Mouse (Mus musculus): Measurements from ENCODE around the gene Spta1. TPM values are rescaled to one million over a fixed set of nuclear protein-coding genes. Genes with fewer than 3 reads are reported as not detected.

Spta1 gene
- polyA plus RNA-seq, 1 experiment from 2014 or later, result 0.38 TPM

GRCm38 (mm10) chr1:174204699-174205098 is 32.1 kb downstream of the Spta1 start:
- no peaks in the 10 kb centered on the region for H3K4me1 ChIP-seq
- 68% methylated on average over 7 of the region's 7 CpGs for WGBS
- no peak for ATAC-seq (ENCODE audit: insufficient number of reproducible peaks, low FRiP score, low TSS enrichment, low read depth)

GRCm38 (mm10) chr1:174212286-174212685 is 39.7 kb downstream of the Spta1 start:
- no peak overlapping the region for H3K4me2 ChIP-seq

More at GRCm38 (mm10) chr1:174204699-174205098, 32.1 kb downstream of the Spta1 start:
- H3K27me3 ChIP-seq, result no peaks in the 10 kb centered on the region
- H3K4me2 ChIP-seq, result no peak overlapping the region
- no peak overlapping the region for H3K4me3 ChIP-seq
- H3K36me3 ChIP-seq, result no peaks in the 10 kb centered on the region
- no peak overlapping the region for H3K9ac ChIP-seq
- H3K9me3 ChIP-seq, result no peaks in the 10 kb centered on the region
- H3K27ac ChIP-seq, result no peak overlapping the region

GRCm38 (mm10) chr1:174215270-174216038 is 42.9 kb downstream of the Spta1 start:
- ATAC-seq (ENCODE audit: insufficient number of reproducible peaks, low FRiP score, low TSS enrichment, low read depth), result no peak
- Histone ChIP-seq H3K9me3 (no peaks in the 10 kb centered on the region), H3K4me1 (no peaks in the 10 kb centered on the region), H3K36me3 (no peaks in the 10 kb centered on the region), H3K4me3 (no peak overlapping the region), H3K27me3 (no peaks in the 10 kb centered on the region), H3K9ac (no peak overlapping the region), H3K27ac (no peak overlapping the region), H3K4me2 (no peak overlapping the region)
- WGBS, result 69% methylated on average over 8 of the region's 8 CpGs

More at GRCm38 (mm10) chr1:174212286-174212685, 39.7 kb downstream of the Spta1 start:
- ATAC-seq (ENCODE audit: insufficient number of reproducible peaks, low FRiP score, low TSS enrichment, low read depth), result no peak
- H3K9me3 ChIP-seq, result no peaks in the 10 kb centered on the region
- WGBS, result 63% methylated on average over 5 of the region's 5 CpGs
- no peak overlapping the region for H3K9ac ChIP-seq
- H3K4me1 ChIP-seq, result no peaks in the 10 kb centered on the region
- H3K27me3 ChIP-seq, result no peaks in the 10 kb centered on the region
- no peaks in the 10 kb centered on the region for H3K36me3 ChIP-seq
- H3K27ac ChIP-seq, result no peak overlapping the region
- no peak overlapping the region for H3K4me3 ChIP-seq

GRCm38 (mm10) chr1:174216528-174217204 is 44.1 kb downstream of the Spta1 start:
- H3K27me3 ChIP-seq, result no peaks in the 10 kb centered on the region
- H3K36me3 ChIP-seq, result no peaks in the 10 kb centered on the region
- no peak for ATAC-seq (ENCODE audit: insufficient number of reproducible peaks, low FRiP score, low TSS enrichment, low read depth)
- no peaks in the 10 kb centered on the region for H3K4me1 ChIP-seq
- no peak overlapping the region for H3K9ac ChIP-seq
- no peak overlapping the region for H3K4me2 ChIP-seq
- WGBS, result 85% methylated on average over 8 of the region's 8 CpGs
- H3K27ac ChIP-seq, result no peak overlapping the region
- H3K9me3 ChIP-seq, result no peaks in the 10 kb centered on the region
- no peak overlapping the region for H3K4me3 ChIP-seq

GRCm38 (mm10) chr1:174239916-174240315 is 67.3 kb downstream of the Spta1 start:
- 79% methylated on average over 4 of the region's 4 CpGs for WGBS
- H3K4me2 ChIP-seq, result no peak overlapping the region
- no peak for ATAC-seq (ENCODE audit: insufficient number of reproducible peaks, low FRiP score, low TSS enrichment, low read depth)
- no peaks in the 10 kb centered on the region for H3K9me3 ChIP-seq
- H3K27me3 ChIP-seq, result no peaks in the 10 kb centered on the region
- H3K27ac ChIP-seq, result no peak overlapping the region
- H3K9ac ChIP-seq, result no peak overlapping the region
- H3K36me3 ChIP-seq, result no peaks in the 10 kb centered on the region
- H3K4me1 ChIP-seq, result no peaks in the 10 kb centered on the region
- no peak overlapping the region for H3K4me3 ChIP-seq

- Histone ChIP-seq H3K9ac (no peak overlapping the region), H3K4me3 (no peak overlapping the region), H3K4me2 (no peak overlapping the region), H3K36me3 (no peaks in the 10 kb centered on the region), H3K27ac (no peak overlapping the region), H3K27me3 (no peaks in the 10 kb centered on the region), H3K9me3 (no peaks in the 10 kb centered on the region), H3K4me1 (no peaks in the 10 kb centered on the region)
- ATAC-seq (ENCODE audit: insufficient number of reproducible peaks, low FRiP score, low TSS enrichment, low read depth), result no peak
- WGBS, result 80% methylated on average over 2 of the region's 2 CpGs
These were observed 72.0 kb downstream of the Spta1 start for GRCm38 (mm10) chr1:174244621-174245020.

GRCm38 (mm10) chr1:174246080-174246479 is 73.5 kb downstream of the Spta1 start:
- no peak overlapping the region for H3K4me3 ChIP-seq
- WGBS, result 74% methylated on average over 1 of the region's 1 CpGs
- no peaks in the 10 kb centered on the region for H3K36me3 ChIP-seq
- ATAC-seq (ENCODE audit: insufficient number of reproducible peaks, low FRiP score, low TSS enrichment, low read depth), result no peak
- no peaks in the 10 kb centered on the region for H3K4me1 ChIP-seq
- H3K4me2 ChIP-seq, result no peak overlapping the region
- no peak overlapping the region for H3K9ac ChIP-seq
- no peak overlapping the region for H3K27ac ChIP-seq
- H3K9me3 ChIP-seq, result no peaks in the 10 kb centered on the region
- no peaks in the 10 kb centered on the region for H3K27me3 ChIP-seq

GRCm38 (mm10) chr1:174247170-174247569 is 74.6 kb downstream of the Spta1 start:
- H3K36me3 ChIP-seq, result no peaks in the 10 kb centered on the region
- H3K4me1 ChIP-seq, result no peaks in the 10 kb centered on the region
- WGBS, result 84% methylated on average over 6 of the region's 6 CpGs
- ATAC-seq (ENCODE audit: insufficient number of reproducible peaks, low FRiP score, low TSS enrichment, low read depth), result no peak
- H3K9me3 ChIP-seq, result no peaks in the 10 kb centered on the region
- no peak overlapping the region for H3K27ac ChIP-seq
- H3K4me3 ChIP-seq, result no peak overlapping the region
- H3K9ac ChIP-seq, result no peak overlapping the region
- no peak overlapping the region for H3K4me2 ChIP-seq
- H3K27me3 ChIP-seq, result no peaks in the 10 kb centered on the region

GRCm38 (mm10) chr1:174250376-174250775 is 77.8 kb downstream of the Spta1 start:
- no peaks in the 10 kb centered on the region for H3K9me3 ChIP-seq
- H3K4me2 ChIP-seq, result no peak overlapping the region
- H3K4me3 ChIP-seq, result no peak overlapping the region
- 75% methylated on average over 2 of the region's 2 CpGs for WGBS
- no peaks in the 10 kb centered on the region for H3K36me3 ChIP-seq
- H3K4me1 ChIP-seq, result no peaks in the 10 kb centered on the region
- no peak overlapping the region for H3K27ac ChIP-seq
- no peak overlapping the region for H3K9ac ChIP-seq
- H3K27me3 ChIP-seq, result no peaks in the 10 kb centered on the region
- no peak for ATAC-seq (ENCODE audit: insufficient number of reproducible peaks, low FRiP score, low TSS enrichment, low read depth)

- H3K36me3 ChIP-seq, result no peaks in the 10 kb centered on the region
- no peak within 1 kb of the TSS for H3K4me2 ChIP-seq
- H3K9me3 ChIP-seq, result no peaks in the 10 kb centered on the region
- no peak within 1 kb of the TSS for H3K27ac ChIP-seq
- no peak within 1 kb of the TSS for H3K4me3 ChIP-seq
- no peak for ATAC-seq (ENCODE audit: insufficient number of reproducible peaks, low FRiP score, low TSS enrichment, low read depth)
- WGBS, result 67% methylated on average over 3 of the region's 3 CpGs
- H3K9ac ChIP-seq, result no peak within 1 kb of the TSS
- no peaks in the 10 kb centered on the region for H3K27me3 ChIP-seq
- no peaks in the 10 kb centered on the region for H3K4me1 ChIP-seq
These were observed 79.4 kb downstream of the Spta1 start, which contains the start of gene Olfr419 for GRCm38 (mm10) chr1:174251961-174252360. Olfr419 (minus strand) TSS chr1:174252061.

- no peaks in the 10 kb centered on the region for H3K36me3 ChIP-seq
- H3K4me2 ChIP-seq, result no peak overlapping the region
- H3K27me3 ChIP-seq, result no peaks in the 10 kb centered on the region
- 81% methylated on average over 4 of the region's 4 CpGs for WGBS
- no peaks in the 10 kb centered on the region for H3K4me1 ChIP-seq
- no peak overlapping the region for H3K4me3 ChIP-seq
- no peaks in the 10 kb centered on the region for H3K9me3 ChIP-seq
- ATAC-seq (ENCODE audit: insufficient number of reproducible peaks, low FRiP score, low TSS enrichment, low read depth), result no peak
- H3K27ac ChIP-seq, result no peak overlapping the region
- no peak overlapping the region for H3K9ac ChIP-seq
These were observed 95.2 kb downstream of the Spta1 start for GRCm38 (mm10) chr1:174267816-174268215.

- no peaks in the 10 kb centered on the region for H3K27me3 ChIP-seq
- H3K9ac ChIP-seq, result no peak overlapping the region
- no peaks in the 10 kb centered on the region for H3K4me1 ChIP-seq
- ATAC-seq (ENCODE audit: insufficient number of reproducible peaks, low FRiP score, low TSS enrichment, low read depth), result no peak
- H3K4me2 ChIP-seq, result no peak overlapping the region
- H3K36me3 ChIP-seq, result no peaks in the 10 kb centered on the region
- H3K27ac ChIP-seq, result no peak overlapping the region
- H3K9me3 ChIP-seq, result no peaks in the 10 kb centered on the region
- H3K4me3 ChIP-seq, result no peak overlapping the region
- 64% methylated on average over 4 of the region's 4 CpGs for WGBS
These were observed 96.6 kb downstream of the Spta1 start for GRCm38 (mm10) chr1:174269162-174269561.
